Mouse (Mus musculus): ENCODE measurements around the gene Pkdcc. TPM values are rescaled to one million over a fixed set of nuclear protein-coding genes. Genes with fewer than 3 reads are reported as not detected.

Pkdcc gene
- polyA plus RNA-seq, 1 experiment from 2014 or later = 10.0 TPM

DNA sequence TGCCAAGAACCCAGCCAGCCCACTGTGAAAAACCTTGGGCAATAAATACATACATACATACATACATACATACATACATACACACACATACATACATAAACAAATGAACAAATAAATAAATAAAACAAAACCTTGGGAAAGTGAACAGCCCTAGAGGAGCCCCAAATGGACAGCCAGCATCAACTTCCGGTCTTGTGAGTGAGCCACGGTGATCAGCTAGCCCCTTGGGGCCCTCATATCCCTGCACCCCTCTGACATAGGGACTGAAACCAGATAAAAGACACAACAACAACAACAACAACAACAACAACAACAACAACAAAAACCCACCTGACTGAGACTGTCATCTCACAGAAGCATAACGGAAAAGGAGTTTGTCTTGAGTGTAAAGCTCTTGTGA lies 30.4 kb downstream of the Pkdcc start:
- H3K4me2 ChIP-seq (ENCODE audit: low read depth, low read length, severe bottlenecking) = no peak overlapping the region
- H3K27me3 ChIP-seq (ENCODE audit: control insufficient read depth, insufficient read depth, low read length) = no peaks in the 10 kb centered on the region
- no peaks in the 10 kb centered on the region for H3K4me1 ChIP-seq (replicated peaks; ENCODE audit: control insufficient read depth, insufficient read depth, low read length)
- no peaks in the 10 kb centered on the region for H3K9me3 ChIP-seq (ENCODE audit: control insufficient read depth, low read length)
- 90% methylated on average over 3 of the region's 3 CpGs for whole genome bisulfite sequencing
- H3K9ac ChIP-seq (ENCODE audit: low read length) = no peak overlapping the region
- no peak overlapping the region for H3K4me3 ChIP-seq (ENCODE audit: low read depth, low read length)
- H3K36me3 ChIP-seq (ENCODE audit: control insufficient read depth, insufficient read depth, low read length) = no peaks in the 10 kb centered on the region
- ATAC-seq (replicated peaks; ENCODE audit: low FRiP score) (no peak), DNase-seq (ENCODE audit: low spot score) (no peak)
- no peak overlapping the region for H3K27ac ChIP-seq (ENCODE audit: low read depth, low read length)

DNA sequence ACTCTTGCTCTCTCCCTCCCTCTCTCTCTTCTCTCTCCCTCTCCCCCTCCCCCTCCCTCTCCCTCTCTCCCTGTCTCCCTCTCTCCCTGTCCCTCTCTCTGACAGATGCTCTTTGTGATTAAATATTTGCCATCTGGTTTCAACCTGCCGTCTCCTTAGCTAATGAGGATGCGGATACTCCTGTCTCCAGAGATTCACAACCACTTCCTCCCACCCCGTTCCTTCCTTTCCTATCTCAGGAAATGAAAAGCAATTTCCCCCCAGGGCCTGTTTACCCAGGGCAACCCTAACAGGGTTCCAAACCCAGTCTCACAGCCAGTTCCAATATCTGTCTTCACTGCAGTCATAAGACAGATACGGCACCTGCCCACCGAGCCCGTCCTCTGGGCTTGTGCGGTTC lies 31.0 kb downstream of the Pkdcc start:
- no peak for ATAC-seq (replicated peaks; ENCODE audit: low FRiP score)
- no peaks in the 10 kb centered on the region for H3K27me3 ChIP-seq (ENCODE audit: control insufficient read depth, insufficient read depth, low read length)
- 68% methylated on average over 7 of the region's 7 CpGs for WGBS

DNA sequence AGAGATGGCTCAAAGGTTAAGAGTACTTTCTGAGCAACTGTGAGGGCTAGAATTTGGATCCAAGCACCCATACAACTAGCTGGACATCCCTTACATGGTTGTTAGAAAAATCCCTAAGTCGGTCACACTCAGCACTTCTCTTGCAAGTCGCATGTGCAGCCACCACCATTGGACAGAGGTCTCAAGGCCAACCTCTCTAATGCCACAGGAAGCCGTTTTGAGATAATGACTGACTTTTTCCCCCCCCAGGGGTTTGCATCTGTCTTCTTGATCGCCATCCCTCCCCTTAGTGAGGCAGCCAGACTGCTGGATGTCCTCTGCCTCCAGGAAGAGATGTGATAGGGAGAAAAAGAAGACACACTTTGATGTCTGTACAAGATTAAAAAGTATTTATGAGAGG lies 32.1 kb downstream of the Pkdcc start:
- no peak overlapping the region for H3K4me2 ChIP-seq (ENCODE audit: low read depth, low read length, severe bottlenecking)

More for the DNA sequence above, 31.0 kb downstream of the Pkdcc start:
- no peak for DNase-seq (ENCODE audit: low spot score)
- no peak overlapping the region for H3K4me3 ChIP-seq (ENCODE audit: low read depth, low read length)
- H3K9ac ChIP-seq (ENCODE audit: low read length) = no peak overlapping the region
- no peaks in the 10 kb centered on the region for H3K4me1 ChIP-seq (replicated peaks; ENCODE audit: control insufficient read depth, insufficient read depth, low read length)
- H3K9me3 ChIP-seq (ENCODE audit: control insufficient read depth, low read length) = no peaks in the 10 kb centered on the region
- no peak overlapping the region for H3K4me2 ChIP-seq (ENCODE audit: low read depth, low read length, severe bottlenecking)
- H3K27ac ChIP-seq (ENCODE audit: low read depth, low read length) = no peak overlapping the region
- H3K36me3 ChIP-seq (ENCODE audit: control insufficient read depth, insufficient read depth, low read length) = no peaks in the 10 kb centered on the region

DNA sequence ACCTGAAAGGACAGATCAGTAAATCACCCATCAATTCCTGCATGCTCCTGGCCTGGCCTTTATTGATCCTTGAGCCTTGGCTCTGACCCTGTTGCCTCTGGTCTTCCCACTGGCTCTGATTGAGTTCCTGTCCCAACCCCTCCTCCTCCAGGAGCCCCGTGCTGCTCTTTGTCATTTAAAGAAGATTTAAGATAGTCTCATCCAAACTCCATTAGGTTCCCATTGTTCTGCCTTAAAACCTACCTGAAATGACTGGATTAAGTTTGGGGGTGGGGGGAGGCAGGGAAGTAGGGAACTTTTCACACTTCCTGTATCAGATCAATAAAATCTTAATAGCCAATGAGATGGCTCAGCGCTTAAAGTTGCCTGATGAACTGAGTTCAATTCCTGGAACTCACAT lies 33.4 kb downstream of the Pkdcc start:
- Histone ChIP-seq H3K4me3 (ENCODE audit: low read depth, low read length) (no peak overlapping the region), H3K36me3 (ENCODE audit: control insufficient read depth, insufficient read depth, low read length) (no peaks in the 10 kb centered on the region), H3K9ac (ENCODE audit: low read length) (no peak overlapping the region), H3K4me1 (replicated peaks; ENCODE audit: control insufficient read depth, insufficient read depth, low read length) (no peaks in the 10 kb centered on the region), H3K27me3 (ENCODE audit: control insufficient read depth, insufficient read depth, low read length) (no peaks in the 10 kb centered on the region), H3K9me3 (ENCODE audit: control insufficient read depth, low read length) (no peaks in the 10 kb centered on the region), H3K4me2 (ENCODE audit: low read depth, low read length, severe bottlenecking) (no peak overlapping the region), H3K27ac (ENCODE audit: low read depth, low read length) (no peak overlapping the region)
- DNase-seq (ENCODE audit: low spot score) (no peak), ATAC-seq (replicated peaks; ENCODE audit: low FRiP score) (no peak)
- WGBS = 25% methylated on average over 2 of the region's 2 CpGs

More for the DNA sequence above, 32.1 kb downstream of the Pkdcc start:
- H3K27ac ChIP-seq (ENCODE audit: low read depth, low read length) = no peak overlapping the region
- no peaks in the 10 kb centered on the region for H3K9me3 ChIP-seq (ENCODE audit: control insufficient read depth, low read length)
- WGBS = 80% methylated on average over 4 of the region's 4 CpGs
- H3K9ac ChIP-seq (ENCODE audit: low read length) = no peak overlapping the region
- no peak overlapping the region for H3K4me3 ChIP-seq (ENCODE audit: low read depth, low read length)
- no peaks in the 10 kb centered on the region for H3K4me1 ChIP-seq (replicated peaks; ENCODE audit: control insufficient read depth, insufficient read depth, low read length)
- no peaks in the 10 kb centered on the region for H3K36me3 ChIP-seq (ENCODE audit: control insufficient read depth, insufficient read depth, low read length)
- H3K27me3 ChIP-seq (ENCODE audit: control insufficient read depth, insufficient read depth, low read length) = no peaks in the 10 kb centered on the region
- DNase-seq (ENCODE audit: low spot score) (no peak), ATAC-seq (replicated peaks; ENCODE audit: low FRiP score) (no peak)

DNA sequence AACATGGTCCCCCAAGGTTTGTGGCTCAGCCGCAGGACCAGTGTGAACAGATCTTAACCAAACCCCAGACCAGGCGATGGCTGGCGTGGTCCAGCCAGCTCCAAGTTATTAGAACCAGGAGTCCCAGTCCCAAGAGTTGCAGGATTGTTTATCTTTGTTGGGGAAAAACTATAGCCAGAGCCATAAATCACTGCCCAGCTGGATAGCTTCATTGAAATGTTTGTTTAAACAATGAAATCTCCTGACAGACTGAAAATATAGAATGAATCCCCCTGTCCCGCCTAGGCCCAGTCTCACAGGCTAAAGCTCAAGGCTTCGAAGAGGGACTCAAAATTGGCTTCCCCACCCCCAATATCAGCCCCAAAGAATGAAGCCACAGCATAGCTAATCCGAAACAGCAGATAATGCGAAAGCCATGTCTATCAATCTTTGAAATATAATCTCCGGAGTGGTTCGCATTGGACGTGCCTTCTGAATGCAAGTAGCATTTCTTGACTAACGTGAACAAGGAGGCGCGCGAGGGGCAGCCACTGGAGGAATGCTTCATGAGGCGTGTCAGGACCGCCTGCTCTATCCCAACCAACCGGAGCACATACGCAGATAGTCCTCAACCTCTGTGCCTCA lies 35.9 kb downstream of the Pkdcc start:
- H3K4me2 ChIP-seq (ENCODE audit: low read depth, low read length, severe bottlenecking) = no peak overlapping the region
- H3K9ac ChIP-seq (ENCODE audit: low read length) = no peak overlapping the region
- WGBS = 86% methylated on average over 18 of the region's 18 CpGs
- no peak overlapping the region for H3K4me3 ChIP-seq (ENCODE audit: low read depth, low read length)
- no peaks in the 10 kb centered on the region for H3K4me1 ChIP-seq (replicated peaks; ENCODE audit: control insufficient read depth, insufficient read depth, low read length)
- ATAC-seq (replicated peaks; ENCODE audit: low FRiP score) (no peak), DNase-seq (ENCODE audit: low spot score) (no peak)
- H3K27ac ChIP-seq (ENCODE audit: low read depth, low read length) = no peak overlapping the region
- no peaks in the 10 kb centered on the region for H3K9me3 ChIP-seq (ENCODE audit: control insufficient read depth, low read length)
- no peaks in the 10 kb centered on the region for H3K27me3 ChIP-seq (ENCODE audit: control insufficient read depth, insufficient read depth, low read length)
- no peaks in the 10 kb centered on the region for H3K36me3 ChIP-seq (ENCODE audit: control insufficient read depth, insufficient read depth, low read length)

DNA sequence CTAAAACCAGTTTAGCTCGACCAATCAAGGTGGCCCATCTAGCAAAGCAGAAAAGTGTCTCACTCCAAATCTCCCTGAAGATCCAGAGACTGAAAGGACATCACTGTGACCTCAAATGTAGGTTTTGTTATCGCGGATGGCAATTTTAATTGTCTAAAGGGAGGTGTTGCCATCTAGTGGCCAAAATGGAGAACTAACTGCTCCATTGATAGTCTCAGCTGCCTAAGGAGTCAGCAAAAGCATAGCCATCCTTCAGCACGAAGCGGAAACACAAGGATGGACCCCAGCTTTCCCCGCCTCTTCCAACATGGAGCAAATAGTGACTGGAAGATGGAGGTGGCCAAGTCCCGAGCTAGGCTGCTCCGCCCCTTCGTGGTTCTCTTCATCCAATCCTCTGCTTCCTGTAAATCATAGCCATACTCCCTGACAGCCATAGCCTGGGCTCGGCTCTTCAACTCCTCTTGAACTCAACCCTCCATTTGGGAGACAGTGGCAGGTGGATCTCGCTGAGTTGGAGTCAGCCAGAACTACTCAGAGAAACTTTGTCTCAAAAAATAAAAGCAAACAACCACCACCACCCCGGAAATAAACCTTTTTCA lies 38.1 kb downstream of the Pkdcc start:
- 32% methylated on average over 12 of the region's 12 CpGs for WGBS
- H3K9ac ChIP-seq (ENCODE audit: low read length) = 0 out of 2 replicates have a peak overlapping the region, but pooled peaks have one; percentile 20
- no peak overlapping the region for H3K4me2 ChIP-seq (ENCODE audit: low read depth, low read length, severe bottlenecking)
- H3K9me3 ChIP-seq (ENCODE audit: control insufficient read depth, low read length) = no peaks in the 10 kb centered on the region
- H3K4me1 ChIP-seq (replicated peaks; ENCODE audit: control insufficient read depth, insufficient read depth, low read length) = no peaks in the 10 kb centered on the region
- DNase-seq (ENCODE audit: low spot score) (peak; percentile 61), ATAC-seq (replicated peaks; ENCODE audit: low FRiP score) (peak; percentile 60)
- H3K27ac ChIP-seq (ENCODE audit: low read depth, low read length) = no peak overlapping the region
- no peaks in the 10 kb centered on the region for H3K27me3 ChIP-seq (ENCODE audit: control insufficient read depth, insufficient read depth, low read length)
- no peaks in the 10 kb centered on the region for H3K36me3 ChIP-seq (ENCODE audit: control insufficient read depth, insufficient read depth, low read length)
- H3K4me3 ChIP-seq (ENCODE audit: low read depth, low read length) = no peak overlapping the region

DNA sequence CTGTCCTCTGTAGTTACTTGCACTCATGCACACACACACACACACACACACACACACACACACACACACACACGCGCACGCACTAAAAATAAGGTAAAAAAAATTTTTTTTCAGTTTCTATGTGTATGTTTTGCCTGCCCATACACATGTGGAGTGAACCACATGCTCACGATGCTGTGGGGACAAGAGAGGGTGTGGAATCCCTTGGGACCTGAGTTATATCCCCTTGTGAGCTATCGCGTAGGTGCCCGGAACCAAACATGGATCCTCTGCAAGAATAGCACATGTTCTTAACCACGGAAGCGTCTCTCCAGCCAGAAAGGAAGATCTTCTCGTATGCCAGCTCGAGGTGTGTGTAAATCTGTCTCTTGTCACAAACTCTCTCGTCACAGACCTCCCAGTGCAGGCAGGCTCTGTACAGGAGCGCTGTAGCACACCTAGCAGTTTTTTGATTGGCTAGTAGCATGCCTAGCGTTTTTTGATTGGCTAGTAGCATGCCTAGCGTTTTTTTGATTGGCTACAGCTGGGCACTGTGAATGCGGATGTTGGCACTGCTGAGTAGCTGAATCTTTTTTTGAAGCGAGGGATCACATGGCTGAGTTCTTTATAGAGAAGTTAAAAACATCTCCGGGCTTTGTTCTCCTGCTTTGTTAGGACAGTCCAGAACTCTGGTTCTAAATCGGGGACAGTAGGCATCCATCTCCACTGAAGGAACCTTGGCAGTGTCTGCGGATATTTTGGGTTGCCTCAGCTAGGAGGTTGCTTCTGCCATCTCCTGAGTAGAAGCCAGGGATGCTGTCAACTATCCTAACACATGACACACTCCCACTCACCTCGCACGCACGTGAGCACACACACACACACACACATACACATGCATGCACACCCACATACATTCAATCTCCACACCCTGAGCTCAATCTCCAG lies 52.4 kb downstream of the Pkdcc start:
- H3K27ac ChIP-seq (ENCODE audit: low read depth, low read length) = no peak overlapping the region
- peak overlapping the region; percentile 9; the same call in 1 of the 2 replicates for H3K4me3 ChIP-seq (ENCODE audit: low read depth, low read length)
- no peaks in the 10 kb centered on the region for H3K27me3 ChIP-seq (ENCODE audit: control insufficient read depth, insufficient read depth, low read length)
- H3K4me1 ChIP-seq (replicated peaks; ENCODE audit: control insufficient read depth, insufficient read depth, low read length) = no peaks in the 10 kb centered on the region
- peak overlapping the region; percentile 44 for H3K4me2 ChIP-seq (ENCODE audit: low read depth, low read length, severe bottlenecking)
- no peak overlapping the region; the same call in 1 of the 2 replicates for H3K9ac ChIP-seq (ENCODE audit: low read length)
- DNase-seq (ENCODE audit: low spot score) = peak; percentile 77
- peak; percentile 97 for ATAC-seq (replicated peaks; ENCODE audit: low FRiP score)
- H3K9me3 ChIP-seq (ENCODE audit: control insufficient read depth, low read length) = no peaks in the 10 kb centered on the region
- H3K36me3 ChIP-seq (ENCODE audit: control insufficient read depth, insufficient read depth, low read length) = no peaks in the 10 kb centered on the region
- 59% methylated on average over 23 of the region's 23 CpGs for WGBS

DNA sequence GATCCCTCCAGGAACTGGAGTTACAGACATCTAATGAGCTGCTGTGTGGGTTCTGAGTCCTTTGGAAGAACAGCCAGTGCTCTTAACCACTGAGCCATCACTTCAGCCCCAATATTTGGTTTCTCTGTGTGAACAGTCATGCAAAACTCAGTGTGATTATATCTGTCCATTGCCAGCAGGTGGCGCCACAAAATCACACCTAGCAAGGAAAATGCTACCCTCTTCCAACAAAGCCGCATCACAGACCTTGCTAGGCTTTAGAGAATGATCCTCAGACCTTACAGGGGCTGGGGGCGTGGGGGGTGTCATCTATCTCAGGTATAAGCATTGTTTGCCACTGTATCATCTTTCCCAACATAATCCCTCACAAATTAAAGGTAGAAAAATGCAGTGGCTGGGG lies 56.4 kb downstream of the Pkdcc start:
- H3K4me2 ChIP-seq (ENCODE audit: low read depth, low read length, severe bottlenecking) = no peak overlapping the region
- no peak overlapping the region for H3K4me3 ChIP-seq (ENCODE audit: low read depth, low read length)
- ATAC-seq (replicated peaks; ENCODE audit: low FRiP score) (no peak), DNase-seq (ENCODE audit: low spot score) (peak; percentile 90)
- H3K27me3 ChIP-seq (ENCODE audit: control insufficient read depth, insufficient read depth, low read length) = peaks cover 2% of the 10 kb centered on the region; the same call in 1 of the 2 replicates
- H3K9ac ChIP-seq (ENCODE audit: low read length) = no peak overlapping the region
- H3K4me1 ChIP-seq (replicated peaks; ENCODE audit: control insufficient read depth, insufficient read depth, low read length) = peaks cover 2% of the 10 kb centered on the region; the same call in 1 of the 2 replicates
- no peak overlapping the region for H3K27ac ChIP-seq (ENCODE audit: low read depth, low read length)
- 4% methylated on average over 3 of the region's 3 CpGs for WGBS
- no peaks in the 10 kb centered on the region for H3K36me3 ChIP-seq (ENCODE audit: control insufficient read depth, insufficient read depth, low read length)
- H3K9me3 ChIP-seq (ENCODE audit: control insufficient read depth, low read length) = no peaks in the 10 kb centered on the region

Measured in forebrain, embryonic 11.5 days (tissue).